Mouse (Mus musculus): ENCODE results near the gene Ctnnb1. TPM values are rescaled to one million over a fixed set of nuclear protein-coding genes. Genes with fewer than 3 reads are reported as not detected.

The Ctnnb1 gene
- polyA plus RNA-seq, 1 experiment: 396 TPM

DNA sequence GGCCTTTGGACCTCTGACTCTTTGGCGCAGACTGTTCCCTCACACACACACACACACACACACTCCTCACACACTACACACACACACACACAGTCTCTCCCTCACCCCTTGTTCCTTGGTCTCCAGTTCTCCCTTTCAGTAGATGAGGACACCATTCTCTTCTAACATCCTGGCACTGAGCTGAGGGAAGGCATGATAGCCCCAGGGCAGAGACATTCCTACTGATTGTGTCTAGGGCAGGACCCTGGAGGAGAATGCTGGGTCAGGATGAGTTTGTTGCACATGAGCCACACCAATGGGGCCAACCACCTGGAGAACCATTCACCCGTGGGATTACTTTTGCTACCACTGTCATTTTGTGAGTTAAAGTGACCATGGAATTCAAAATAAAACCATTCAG lies 41.4 kb upstream of the Ctnnb1 start:
- no peak for TF ChIP-seq CTCF (IDR thresholded peaks at IDR 0.05; ENCODE audit: control insufficient read depth, insufficient read depth, insufficient read length)
- TF ChIP-seq MYOG (IDR thresholded peaks at IDR 0.05; ENCODE audit: control insufficient read depth, extremely low read depth, insufficient read length): no peak
- TF ChIP-seq CEBPB (IDR thresholded peaks at IDR 0.05; ENCODE audit: low read depth): no peak
- TF ChIP-seq MYOD1 (IDR thresholded peaks at IDR 0.05; ENCODE audit: control insufficient read depth, insufficient read length, low read depth): no peak
- no peak for TF ChIP-seq FOSL1 (IDR thresholded peaks at IDR 0.05; ENCODE audit: insufficient read depth, low read length, poor library complexity, severe bottlenecking)
- no peak for TF ChIP-seq MAX (IDR thresholded peaks at IDR 0.05)
- no peak for TF ChIP-seq USF1 (IDR thresholded peaks at IDR 0.05; ENCODE audit: low read depth)
- no peaks in the 10 kb centered on the region for H3K36me3 ChIP-seq (ENCODE audit: control insufficient read depth, insufficient read depth)

DNA sequence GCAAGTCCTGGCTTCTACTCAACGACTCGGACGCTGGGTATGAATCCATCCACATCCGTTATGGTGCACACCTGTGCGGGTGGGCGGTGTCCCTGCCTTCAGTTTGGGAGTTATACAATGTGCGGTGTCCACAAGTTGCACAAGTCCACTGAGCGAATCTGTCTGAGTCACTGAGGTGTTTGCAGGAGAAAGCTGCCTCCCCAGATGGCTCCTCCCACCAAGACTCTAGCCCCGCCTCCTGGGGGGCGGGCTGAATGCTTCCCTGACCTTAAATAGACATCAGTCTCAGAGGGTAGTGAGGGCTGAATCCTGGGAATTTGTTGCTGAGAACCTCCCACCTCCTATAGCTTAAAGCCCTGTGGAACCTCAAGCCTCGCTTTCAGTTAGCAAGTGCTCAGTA lies 35.6 kb upstream of the Ctnnb1 start:
- no peak overlapping the region for H3K4me3 ChIP-seq (ENCODE audit: insufficient read depth, poor library complexity, severe bottlenecking)
- TF ChIP-seq FOSL1 (IDR thresholded peaks at IDR 0.05; ENCODE audit: insufficient read depth, low read length, poor library complexity, severe bottlenecking): no peak
- no peak for TF ChIP-seq CTCF (IDR thresholded peaks at IDR 0.05; ENCODE audit: control insufficient read depth, insufficient read depth, insufficient read length)
- no peak for TF ChIP-seq CEBPB (IDR thresholded peaks at IDR 0.05; ENCODE audit: low read depth)
- TF ChIP-seq MYOG (IDR thresholded peaks at IDR 0.05; ENCODE audit: control insufficient read depth, extremely low read depth, insufficient read length): no peak
- no peak for TF ChIP-seq MYOD1 (IDR thresholded peaks at IDR 0.05; ENCODE audit: control insufficient read depth, insufficient read length, low read depth)
- no peak for TF ChIP-seq USF1 (IDR thresholded peaks at IDR 0.05; ENCODE audit: low read depth)
- TF ChIP-seq MAX (IDR thresholded peaks at IDR 0.05): no peak
- H3K36me3 ChIP-seq (ENCODE audit: control insufficient read depth, insufficient read depth): no peaks in the 10 kb centered on the region
- no peaks in the 10 kb centered on the region for H3K27me3 ChIP-seq (ENCODE audit: control insufficient read depth, insufficient read depth, insufficient read length)
- no peaks in the 10 kb centered on the region for H3K79me3 ChIP-seq (ENCODE audit: low read depth)
- H3K79me2 ChIP-seq (ENCODE audit: control insufficient read depth, insufficient read depth): no peaks in the 10 kb centered on the region
- H3ac ChIP-seq (ENCODE audit: control insufficient read depth, insufficient read length, low read depth): no peak overlapping the region

More for the DNA sequence above, 41.4 kb upstream of the Ctnnb1 start:
- H3K79me2 ChIP-seq (ENCODE audit: control insufficient read depth, insufficient read depth): no peaks in the 10 kb centered on the region
- no peaks in the 10 kb centered on the region for H3K79me3 ChIP-seq (ENCODE audit: low read depth)
- H3K27me3 ChIP-seq (ENCODE audit: control insufficient read depth, insufficient read depth, insufficient read length): no peaks in the 10 kb centered on the region
- H3ac ChIP-seq (ENCODE audit: control insufficient read depth, insufficient read length, low read depth): no peak overlapping the region
- H3K4me3 ChIP-seq (ENCODE audit: insufficient read depth, poor library complexity, severe bottlenecking): no peak overlapping the region

DNA sequence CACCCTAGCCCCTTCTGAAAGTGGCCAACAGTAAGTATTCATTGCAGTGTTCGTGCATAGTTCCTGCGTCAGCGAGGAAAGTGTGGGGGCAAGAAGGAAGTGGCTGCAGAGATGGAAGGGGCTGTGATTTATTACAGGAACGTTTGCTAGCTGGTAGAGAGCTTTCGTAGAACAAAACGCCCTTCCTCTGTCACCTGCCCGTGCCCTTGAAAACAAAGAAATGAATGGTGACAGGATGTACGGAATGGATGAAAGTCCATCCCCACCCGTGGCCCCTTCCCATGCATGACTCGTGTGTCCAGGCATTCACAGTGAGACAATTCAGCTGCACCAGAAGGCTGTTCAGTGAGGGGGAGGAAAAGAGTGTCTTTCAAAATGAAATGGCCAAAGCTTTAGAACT lies 35.0 kb upstream of the Ctnnb1 start:
- Histone ChIP-seq H3K79me2 (ENCODE audit: control insufficient read depth, insufficient read depth) (no peaks in the 10 kb centered on the region), H3K36me3 (ENCODE audit: control insufficient read depth, insufficient read depth) (no peaks in the 10 kb centered on the region), H3K4me3 (ENCODE audit: insufficient read depth, poor library complexity, severe bottlenecking) (no peak overlapping the region), H3ac (ENCODE audit: control insufficient read depth, insufficient read length, low read depth) (no peak overlapping the region), H3K27me3 (ENCODE audit: control insufficient read depth, insufficient read depth, insufficient read length) (no peaks in the 10 kb centered on the region), H3K79me3 (ENCODE audit: low read depth) (no peaks in the 10 kb centered on the region)
- TF ChIP-seq FOSL1 (IDR thresholded peaks at IDR 0.05; ENCODE audit: insufficient read depth, low read length, poor library complexity, severe bottlenecking) (no peak), CEBPB (IDR thresholded peaks at IDR 0.05; ENCODE audit: low read depth) (no peak), MAX (IDR thresholded peaks at IDR 0.05) (no peak), CTCF (IDR thresholded peaks at IDR 0.05; ENCODE audit: control insufficient read depth, insufficient read depth, insufficient read length) (no peak), MYOD1 (IDR thresholded peaks at IDR 0.05; ENCODE audit: control insufficient read depth, insufficient read length, low read depth) (no peak), USF1 (IDR thresholded peaks at IDR 0.05; ENCODE audit: low read depth) (no peak), MYOG (IDR thresholded peaks at IDR 0.05; ENCODE audit: control insufficient read depth, extremely low read depth, insufficient read length) (no peak)

DNA sequence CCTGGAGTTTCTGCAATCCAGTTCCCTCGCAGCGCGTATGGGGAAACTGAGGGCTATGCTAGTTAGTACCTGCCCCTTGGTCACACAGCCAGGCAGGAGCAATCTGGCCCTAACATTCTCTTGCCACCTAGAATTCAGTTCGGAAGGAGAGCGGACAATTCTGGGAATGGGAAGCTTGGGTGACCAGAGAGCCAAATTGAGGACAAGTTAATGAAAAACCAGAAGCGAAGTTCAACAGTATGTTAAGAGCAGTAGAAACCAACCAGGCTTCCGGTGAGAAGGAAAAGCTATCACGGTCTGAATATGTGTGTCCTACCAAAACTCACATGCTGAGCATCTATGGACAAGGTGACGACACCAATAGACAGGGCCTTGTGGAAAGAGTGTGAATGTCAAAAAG lies 34.6 kb upstream of the Ctnnb1 start:
- no peaks in the 10 kb centered on the region for H3K27me3 ChIP-seq (ENCODE audit: control insufficient read depth, insufficient read depth, insufficient read length)
- H3K4me3 ChIP-seq (ENCODE audit: insufficient read depth, poor library complexity, severe bottlenecking): no peak overlapping the region
- TF ChIP-seq MAX (IDR thresholded peaks at IDR 0.05) (no peak), FOSL1 (IDR thresholded peaks at IDR 0.05; ENCODE audit: insufficient read depth, low read length, poor library complexity, severe bottlenecking) (no peak), CEBPB (IDR thresholded peaks at IDR 0.05; ENCODE audit: low read depth) (no peak), CTCF (IDR thresholded peaks at IDR 0.05; ENCODE audit: control insufficient read depth, insufficient read depth, insufficient read length) (no peak), MYOD1 (IDR thresholded peaks at IDR 0.05; ENCODE audit: control insufficient read depth, insufficient read length, low read depth) (no peak), USF1 (IDR thresholded peaks at IDR 0.05; ENCODE audit: low read depth) (no peak), MYOG (IDR thresholded peaks at IDR 0.05; ENCODE audit: control insufficient read depth, extremely low read depth, insufficient read length) (no peak)
- H3ac ChIP-seq (ENCODE audit: control insufficient read depth, insufficient read length, low read depth): no peak overlapping the region
- no peaks in the 10 kb centered on the region for H3K79me3 ChIP-seq (ENCODE audit: low read depth)
- no peaks in the 10 kb centered on the region for H3K79me2 ChIP-seq (ENCODE audit: control insufficient read depth, insufficient read depth)
- H3K36me3 ChIP-seq (ENCODE audit: control insufficient read depth, insufficient read depth): no peaks in the 10 kb centered on the region

DNA sequence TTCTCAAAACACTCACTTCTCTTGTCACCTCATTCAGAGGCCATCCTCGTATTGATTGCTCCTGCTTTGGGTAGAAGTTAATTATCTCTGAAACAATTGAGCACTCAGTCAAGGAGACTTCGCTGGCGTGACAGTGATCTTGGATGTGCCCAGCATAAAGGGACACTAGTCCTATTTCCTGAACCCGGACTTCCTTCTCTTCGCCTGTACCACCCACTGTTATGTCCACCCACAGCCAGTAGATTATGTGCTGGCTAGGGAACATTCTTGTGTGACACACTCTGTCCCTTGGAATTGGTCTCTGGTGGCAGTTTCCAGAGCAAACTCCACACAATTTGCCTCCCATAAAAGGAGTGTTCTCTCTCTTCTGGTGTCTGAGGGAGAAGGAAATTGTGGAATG lies 32.5 kb upstream of the Ctnnb1 start:
- Histone ChIP-seq H3ac (ENCODE audit: control insufficient read depth, insufficient read length, low read depth) (no peak overlapping the region), H3K79me2 (ENCODE audit: control insufficient read depth, insufficient read depth) (no peaks in the 10 kb centered on the region), H3K27me3 (ENCODE audit: control insufficient read depth, insufficient read depth, insufficient read length) (no peaks in the 10 kb centered on the region), H3K36me3 (ENCODE audit: control insufficient read depth, insufficient read depth) (no peaks in the 10 kb centered on the region), H3K4me3 (ENCODE audit: insufficient read depth, poor library complexity, severe bottlenecking) (no peak overlapping the region), H3K79me3 (ENCODE audit: low read depth) (no peaks in the 10 kb centered on the region)
- TF ChIP-seq MAX (IDR thresholded peaks at IDR 0.05) (no peak), USF1 (IDR thresholded peaks at IDR 0.05; ENCODE audit: low read depth) (no peak)

DNA sequence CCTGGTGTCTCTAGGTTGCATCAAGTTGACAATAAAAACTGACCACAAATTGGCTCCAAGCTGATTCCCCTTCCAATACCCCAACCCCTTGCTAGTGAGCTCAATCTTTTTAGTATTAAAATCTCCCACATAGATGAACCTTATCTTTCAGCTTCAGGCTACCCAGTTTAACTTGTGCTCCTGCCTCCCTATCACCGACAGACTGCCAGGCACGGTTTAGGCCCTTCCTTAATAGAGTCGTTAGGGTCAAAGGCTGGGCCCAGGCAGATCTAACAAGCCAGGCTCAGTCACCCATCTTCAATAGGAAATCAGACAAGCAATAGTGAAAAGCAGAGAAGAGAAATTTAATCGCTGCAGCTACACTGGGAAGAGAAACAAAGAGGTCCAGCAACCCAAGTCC lies 31.7 kb upstream of the Ctnnb1 start:
- no peak for TF ChIP-seq FOSL1 (IDR thresholded peaks at IDR 0.05; ENCODE audit: insufficient read depth, low read length, poor library complexity, severe bottlenecking)
- no peak for TF ChIP-seq MYOG (IDR thresholded peaks at IDR 0.05; ENCODE audit: control insufficient read depth, extremely low read depth, insufficient read length)
- no peak for TF ChIP-seq MYOD1 (IDR thresholded peaks at IDR 0.05; ENCODE audit: control insufficient read depth, insufficient read length, low read depth)
- TF ChIP-seq MAX (IDR thresholded peaks at IDR 0.05): no peak
- TF ChIP-seq USF1 (IDR thresholded peaks at IDR 0.05; ENCODE audit: low read depth): no peak
- TF ChIP-seq CEBPB (IDR thresholded peaks at IDR 0.05; ENCODE audit: low read depth): no peak
- no peak for TF ChIP-seq CTCF (IDR thresholded peaks at IDR 0.05; ENCODE audit: control insufficient read depth, insufficient read depth, insufficient read length)
- H3K27me3 ChIP-seq (ENCODE audit: control insufficient read depth, insufficient read depth, insufficient read length): no peaks in the 10 kb centered on the region
- H3K79me3 ChIP-seq (ENCODE audit: low read depth): no peaks in the 10 kb centered on the region
- H3ac ChIP-seq (ENCODE audit: control insufficient read depth, insufficient read length, low read depth): no peak overlapping the region
- H3K36me3 ChIP-seq (ENCODE audit: control insufficient read depth, insufficient read depth): no peaks in the 10 kb centered on the region
- no peaks in the 10 kb centered on the region for H3K79me2 ChIP-seq (ENCODE audit: control insufficient read depth, insufficient read depth)
- H3K4me3 ChIP-seq (ENCODE audit: insufficient read depth, poor library complexity, severe bottlenecking): no peak overlapping the region

All from C2C12 (cell line).